Mouse (Mus musculus): ENCODE data around the gene Slc13a3. TPM values are rescaled to one million over a fixed set of nuclear protein-coding genes. Genes with fewer than 3 reads are reported as not detected.

Slc13a3 gene
- total RNA-seq, 2 experiments from 2014 or later, result 8.8 to 9.9 TPM

- no peak for DNase-seq (ENCODE audit: extremely low spot score in 1 of 2, low spot score in 1 of 2)
Observed at GRCm38 (mm10) chr2:165368496-165368895, 104.5 kb downstream of the Slc13a3 start, which contains the start of gene Zfp663. Gene Zfp663, minus strand, starts transcription at chr2:165368729.

GRCm38 (mm10) chr2:165367868-165368439 lies 105.1 kb downstream of the Slc13a3 start:
- no peak for DNase-seq (ENCODE audit: extremely low spot score in 1 of 2, low spot score in 1 of 2)

GRCm38 (mm10) chr2:165367047-165367520 lies 105.9 kb downstream of the Slc13a3 start:
- no peak for DNase-seq (ENCODE audit: extremely low spot score in 1 of 2, low spot score in 1 of 2)

- peak; percentile 52 to 79 for DNase-seq (ENCODE audit: extremely low spot score in 1 of 2, low spot score in 1 of 2)
Observed at GRCm38 (mm10) chr2:165364334-165365091, 108.5 kb downstream of the Slc13a3 start.

- DNase-seq (ENCODE audit: extremely low spot score in 1 of 2, low spot score in 1 of 2), result no peak
Observed at GRCm38 (mm10) chr2:165363282-165363681, 109.7 kb downstream of the Slc13a3 start.

DNA sequence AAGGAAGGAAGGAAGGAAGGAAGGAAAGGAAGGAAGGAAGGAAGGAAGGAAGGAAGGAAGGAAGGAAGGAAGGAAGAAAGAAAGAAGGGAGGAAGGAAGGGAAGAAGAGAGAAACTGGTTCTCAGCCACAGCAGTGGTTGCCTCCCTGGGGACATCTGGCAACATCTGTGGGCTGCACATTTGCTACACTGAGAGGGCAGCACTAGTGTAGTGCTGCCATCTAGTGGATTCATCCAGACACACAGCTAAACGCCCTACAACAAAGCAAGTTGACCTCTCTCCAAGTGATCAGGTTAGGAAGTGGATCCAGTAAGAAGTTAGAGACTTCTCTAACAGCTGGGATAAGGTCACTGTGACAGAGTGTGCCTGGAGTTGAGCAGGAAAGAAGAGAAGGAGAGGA lies 112.2 kb downstream of the Slc13a3 start:
- peak in 1 of 2 experiments; percentile 50 for DNase-seq (ENCODE audit: extremely low spot score in 1 of 2, low spot score in 1 of 2)

Other genes with a start within 250 kb of the Slc13a3 start
- gene Cdh22, start 238.4 kb downstream of the Slc13a3 start, total RNA-seq (2021), result 10 to 100 TPM; 12.9 to 13.0 TPM
- gene Slc35c2, start 185.4 kb downstream of the Slc13a3 start, total RNA-seq (2021), result 10 to 100 TPM; 93.2 to 96.7 TPM
- gene Elmo2, start 146.8 kb downstream of the Slc13a3 start, total RNA-seq (2021), result 100 to 1,000 TPM; 191 to 202 TPM
- gene Zfp663, start 104.5 kb downstream of the Slc13a3 start, total RNA-seq (2021), result under 1 TPM; 0.39 to 0.40 TPM
- 10 to 100 TPM; 13.8 to 14.6 TPM for gene Zfp334, start 85.0 kb downstream of the Slc13a3 start, total RNA-seq (2021)
- not detected for gene Ocstamp, start 72.8 kb downstream of the Slc13a3 start, total RNA-seq (2021)
- gene Trp53rka, start 20.1 kb upstream of the Slc13a3 start, total RNA-seq (2021), result 10 to 100 TPM; 18.3 to 19.6 TPM
- 1 to 10 TPM; 1.2 to 1.4 TPM for gene Slc2a10, start 30.6 kb upstream of the Slc13a3 start, total RNA-seq (2021)
- gene Eya2, start 121.8 kb upstream of the Slc13a3 start, total RNA-seq (2021), result 1 to 10 TPM; 3.8 to 4.8 TPM

All from layer of hippocampus, postnatal 25 days (tissue).